Mouse (Mus musculus): ENCODE data around the gene Immp2l. TPM values are rescaled to one million over a fixed set of nuclear protein-coding genes. Genes with fewer than 3 reads are reported as not detected.

The Immp2l gene
- polyA plus RNA-seq, 1 experiment from 2014 or later: 5.0 TPM

GRCm38 (mm10) chr12:41593401-41593800, 569.5 kb downstream of the Immp2l start:
- 77% methylated on average over 5 of the region's 5 CpGs for WGBS
- H3K4me2 ChIP-seq: no peak overlapping the region
- ATAC-seq (ENCODE audit: low FRiP score, low read depth): no peak

DNA sequence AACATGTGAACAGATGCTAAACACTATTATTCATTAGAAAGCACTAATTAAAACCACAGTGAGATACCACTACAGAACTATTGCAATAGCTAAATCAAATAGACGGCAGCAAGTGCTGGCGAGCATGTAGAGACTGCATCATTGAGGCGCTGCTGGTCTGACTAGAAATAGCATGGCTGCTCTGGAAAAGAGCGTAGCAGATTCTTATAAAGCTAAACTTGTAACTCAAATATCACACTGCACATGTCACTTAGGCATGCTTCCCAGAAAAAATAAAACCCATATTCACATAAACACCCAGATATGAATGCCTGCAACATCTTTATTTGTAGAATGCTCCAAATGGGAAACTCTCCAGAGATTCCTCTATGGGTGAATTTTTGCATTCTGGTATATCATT, 570.1 kb downstream of the Immp2l start:
- Histone ChIP-seq H3K9ac (no peak overlapping the region), H3K4me3 (no peak overlapping the region), H3K9me3 (no peaks in the 10 kb centered on the region), H3K27me3 (no peaks in the 10 kb centered on the region), H3K27ac (replicated peaks) (no peak overlapping the region), H3K4me2 (no peak overlapping the region), H3K4me1 (replicated peaks) (no peaks in the 10 kb centered on the region), H3K36me3 (no peaks in the 10 kb centered on the region)
- 90% methylated on average over 4 of the region's 4 CpGs for WGBS
- no peak for ATAC-seq (ENCODE audit: low FRiP score, low read depth)

More at GRCm38 (mm10) chr12:41593401-41593800, 569.5 kb downstream of the Immp2l start:
- H3K9ac ChIP-seq: no peak overlapping the region
- H3K4me1 ChIP-seq (replicated peaks): no peaks in the 10 kb centered on the region
- H3K36me3 ChIP-seq: no peaks in the 10 kb centered on the region
- no peaks in the 10 kb centered on the region for H3K27me3 ChIP-seq
- H3K27ac ChIP-seq (replicated peaks): no peak overlapping the region
- no peaks in the 10 kb centered on the region for H3K9me3 ChIP-seq
- no peak overlapping the region for H3K4me3 ChIP-seq

DNA sequence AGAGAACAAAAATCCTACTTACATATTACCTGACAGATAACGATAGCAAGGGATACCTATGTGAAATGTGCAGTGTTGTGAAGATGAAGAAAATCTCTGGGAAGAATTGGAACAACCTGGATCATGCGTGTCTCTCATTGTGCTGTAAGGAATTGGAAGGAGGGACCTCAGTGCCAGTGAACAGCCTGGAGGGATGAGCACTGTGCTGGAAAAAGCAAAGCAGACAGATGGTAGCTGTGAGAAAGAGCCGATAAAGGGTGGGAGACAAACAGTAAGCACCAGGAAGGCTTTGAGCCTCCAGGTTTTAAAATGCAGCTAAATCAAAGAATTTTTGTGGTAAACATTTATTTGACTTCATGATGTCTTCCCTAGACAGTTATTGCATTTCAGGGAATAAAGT, 591.4 kb downstream of the Immp2l start:
- 72% methylated on average over 3 of the region's 3 CpGs for WGBS
- ATAC-seq (ENCODE audit: low FRiP score, low read depth): peak; percentile 56; the same call in 1 of the 2 replicates
- no peaks in the 10 kb centered on the region for H3K9me3 ChIP-seq

GRCm38 (mm10) chr12:41621341-41621740, 597.5 kb downstream of the Immp2l start:
- no peak for ATAC-seq (ENCODE audit: low FRiP score, low read depth)
- Histone ChIP-seq H3K9ac (no peak overlapping the region), H3K27me3 (no peaks in the 10 kb centered on the region), H3K4me1 (replicated peaks) (no peaks in the 10 kb centered on the region), H3K9me3 (no peaks in the 10 kb centered on the region), H3K4me3 (no peak overlapping the region), H3K36me3 (no peaks in the 10 kb centered on the region), H3K27ac (replicated peaks) (no peak overlapping the region), H3K4me2 (no peak overlapping the region)
- 86% methylated on average over 6 of the region's 6 CpGs for WGBS

More for the DNA sequence above, 591.4 kb downstream of the Immp2l start:
- H3K4me2 ChIP-seq: no peak overlapping the region
- H3K27me3 ChIP-seq: no peaks in the 10 kb centered on the region
- no peaks in the 10 kb centered on the region for H3K36me3 ChIP-seq
- H3K27ac ChIP-seq (replicated peaks): no peak overlapping the region
- H3K4me3 ChIP-seq: no peak overlapping the region
- no peak overlapping the region for H3K9ac ChIP-seq
- no peaks in the 10 kb centered on the region for H3K4me1 ChIP-seq (replicated peaks)

DNA sequence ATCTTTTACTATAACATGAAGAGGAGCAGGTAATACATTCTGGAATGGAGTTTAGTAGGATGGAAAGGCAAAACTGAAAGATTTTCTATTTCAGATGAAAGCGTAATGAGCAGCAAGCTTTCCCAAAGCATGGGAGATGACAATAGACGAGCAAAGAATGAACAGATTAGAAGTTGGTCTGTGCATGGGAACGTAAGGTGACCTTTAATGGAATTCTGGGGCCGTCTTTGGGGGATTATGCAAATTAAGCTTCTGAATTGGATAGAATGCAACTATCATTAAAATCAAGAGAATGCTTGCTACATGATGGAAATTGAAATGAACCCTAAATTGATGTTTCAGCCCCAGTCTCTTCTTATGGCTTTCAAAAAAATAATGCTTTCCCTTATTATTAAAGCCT, 619.4 kb downstream of the Immp2l start:
- H3K9me3 ChIP-seq: no peaks in the 10 kb centered on the region
- 37% methylated on average over 4 of the region's 4 CpGs for WGBS
- no peak overlapping the region for H3K4me2 ChIP-seq
- H3K4me1 ChIP-seq (replicated peaks): peaks cover 9% of the 10 kb centered on the region
- H3K36me3 ChIP-seq: no peaks in the 10 kb centered on the region
- H3K4me3 ChIP-seq: no peak overlapping the region
- no peak overlapping the region for H3K27ac ChIP-seq (replicated peaks)
- no peak overlapping the region for H3K9ac ChIP-seq
- ATAC-seq (ENCODE audit: low FRiP score, low read depth): no peak
- no peaks in the 10 kb centered on the region for H3K27me3 ChIP-seq

DNA sequence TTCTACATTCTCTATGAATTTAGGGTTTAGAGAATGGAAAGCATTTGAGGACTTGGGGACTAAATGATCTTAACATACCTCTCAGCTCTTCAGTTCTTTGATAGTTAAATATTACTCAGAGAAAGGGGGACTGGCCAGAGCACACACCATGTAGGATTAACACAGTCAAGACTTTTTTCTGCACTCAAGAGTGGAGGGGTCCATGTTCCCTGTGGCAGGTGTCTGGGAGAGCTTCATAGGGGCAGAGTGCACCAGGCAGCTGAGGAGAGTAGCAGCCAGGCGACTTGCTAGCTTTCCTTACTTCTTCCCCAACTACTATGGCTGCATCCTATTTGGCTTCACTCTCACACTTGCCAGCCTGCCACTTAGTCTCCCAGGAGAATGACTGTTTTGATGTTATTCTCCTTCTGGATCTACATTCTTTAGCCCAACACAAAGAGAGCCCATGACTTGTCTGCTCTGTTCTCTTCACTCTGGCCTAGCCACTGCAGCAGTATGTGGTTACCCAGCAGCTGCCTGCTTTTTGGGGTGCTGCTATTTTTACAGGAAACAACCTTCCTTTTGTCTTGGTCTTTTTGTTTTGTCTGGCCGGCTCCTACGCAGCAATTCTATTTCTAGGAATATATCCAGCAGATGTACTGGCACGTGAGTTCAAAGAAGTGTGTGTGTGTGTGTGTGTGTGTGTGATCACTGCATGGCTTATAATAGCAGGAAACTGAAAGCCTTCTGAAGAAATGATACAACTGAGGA, 621.1 kb downstream of the Immp2l start:
- Histone ChIP-seq H3K27me3 (no peaks in the 10 kb centered on the region), H3K4me3 (no peak overlapping the region), H3K36me3 (no peaks in the 10 kb centered on the region), H3K9me3 (no peaks in the 10 kb centered on the region), H3K4me1 (replicated peaks) (peaks cover 12% of the 10 kb centered on the region), H3K4me2 (no peak overlapping the region), H3K9ac (no peak overlapping the region), H3K27ac (replicated peaks) (no peak overlapping the region)
- WGBS: 37% methylated on average over 4 of the region's 4 CpGs
- no peak for ATAC-seq (ENCODE audit: low FRiP score, low read depth)

DNA sequence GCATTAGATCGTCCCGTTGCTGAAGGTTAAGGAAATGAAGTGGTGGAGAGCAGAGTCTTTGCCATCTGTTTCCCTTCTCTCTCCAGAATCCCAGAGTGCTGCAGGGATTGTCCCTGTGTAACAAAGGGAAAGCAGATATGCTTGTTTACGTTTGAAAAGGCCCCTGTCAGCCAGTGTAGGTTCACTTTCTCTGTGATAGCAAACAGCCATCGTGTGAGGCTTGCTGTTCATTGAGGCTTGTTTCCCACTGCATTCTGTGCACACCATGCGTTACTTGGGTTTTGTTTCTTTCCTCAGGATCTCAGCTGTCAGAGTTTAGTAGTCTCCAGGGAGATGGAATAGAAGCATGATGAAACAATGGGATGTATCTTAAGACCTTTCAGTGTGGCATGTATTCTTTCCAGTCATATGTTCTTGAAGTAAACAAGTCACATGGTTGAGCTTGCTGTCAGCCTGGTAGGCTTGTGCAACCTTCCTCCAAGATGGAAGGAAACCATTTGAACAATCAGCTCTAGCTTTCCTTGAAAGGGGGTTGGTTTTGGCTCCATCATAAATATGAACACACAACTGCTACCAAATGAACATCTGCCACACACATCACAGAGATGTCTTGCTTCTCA, 623.2 kb downstream of the Immp2l start:
- peak; percentile 61 for ATAC-seq (ENCODE audit: low FRiP score, low read depth)
- Histone ChIP-seq H3K27ac (replicated peaks) (no peak overlapping the region; the same call in 1 of the 2 replicates), H3K27me3 (no peaks in the 10 kb centered on the region), H3K9ac (no peak overlapping the region), H3K36me3 (no peaks in the 10 kb centered on the region), H3K4me1 (replicated peaks) (peaks cover 14% of the 10 kb centered on the region), H3K4me2 (no peak overlapping the region), H3K9me3 (no peaks in the 10 kb centered on the region), H3K4me3 (no peak overlapping the region)
- WGBS: 6% methylated on average over 5 of the region's 5 CpGs

DNA sequence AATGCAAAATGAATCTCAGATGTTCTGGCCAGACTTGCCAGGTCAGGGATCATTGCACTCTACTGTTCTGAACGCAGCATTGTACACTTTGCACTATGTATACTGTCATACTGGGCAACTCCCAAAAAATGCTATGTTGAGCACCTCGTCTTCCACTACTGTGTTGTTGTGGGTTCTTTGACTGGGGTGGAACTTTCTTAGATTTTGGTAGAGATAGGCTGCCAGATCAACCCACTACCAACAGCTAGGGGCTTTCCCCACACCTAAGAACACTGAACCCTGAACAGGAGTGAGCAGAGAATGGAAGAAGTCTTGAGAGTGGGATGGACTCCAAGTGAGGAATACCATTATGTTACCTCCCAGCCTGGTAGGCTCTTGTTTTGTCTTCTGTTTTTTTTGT, 623.8 kb downstream of the Immp2l start:
- no peaks in the 10 kb centered on the region for H3K27me3 ChIP-seq
- H3K27ac ChIP-seq (replicated peaks): no peak overlapping the region
- no peak overlapping the region for H3K4me3 ChIP-seq
- 85% methylated on average over 2 of the region's 2 CpGs for WGBS
- no peak overlapping the region for H3K4me2 ChIP-seq
- ATAC-seq (ENCODE audit: low FRiP score, low read depth): no peak
- no peaks in the 10 kb centered on the region for H3K9me3 ChIP-seq
- no peaks in the 10 kb centered on the region for H3K36me3 ChIP-seq
- no peak overlapping the region for H3K9ac ChIP-seq
- peaks cover 14% of the 10 kb centered on the region for H3K4me1 ChIP-seq (replicated peaks)

GRCm38 (mm10) chr12:41649826-41650541, 626.1 kb downstream of the Immp2l start:
- Histone ChIP-seq H3K4me2 (no peak overlapping the region), H3K27ac (replicated peaks) (0 out of 2 replicates have a peak overlapping the region, but pooled peaks have one; percentile 2), H3K9ac (no peak overlapping the region), H3K4me1 (replicated peaks) (peaks cover 11% of the 10 kb centered on the region), H3K36me3 (no peaks in the 10 kb centered on the region), H3K27me3 (no peaks in the 10 kb centered on the region), H3K4me3 (no peak overlapping the region), H3K9me3 (no peaks in the 10 kb centered on the region)
- WGBS: 33% methylated on average over 8 of the region's 8 CpGs
- ATAC-seq (ENCODE audit: low FRiP score, low read depth): no peak; the same call in 1 of the 2 replicates

- Histone ChIP-seq H3K4me3 (no peak overlapping the region), H3K27ac (replicated peaks) (no peak overlapping the region), H3K4me2 (no peak overlapping the region), H3K4me1 (replicated peaks) (no peaks in the 10 kb centered on the region), H3K9ac (no peak overlapping the region), H3K36me3 (no peaks in the 10 kb centered on the region), H3K27me3 (no peaks in the 10 kb centered on the region), H3K9me3 (no peaks in the 10 kb centered on the region)
- 40% methylated on average over 3 of the region's 3 CpGs for WGBS
- ATAC-seq (ENCODE audit: low FRiP score, low read depth): no peak
Measured at GRCm38 (mm10) chr12:41668280-41668679, 644.4 kb downstream of the Immp2l start.

DNA sequence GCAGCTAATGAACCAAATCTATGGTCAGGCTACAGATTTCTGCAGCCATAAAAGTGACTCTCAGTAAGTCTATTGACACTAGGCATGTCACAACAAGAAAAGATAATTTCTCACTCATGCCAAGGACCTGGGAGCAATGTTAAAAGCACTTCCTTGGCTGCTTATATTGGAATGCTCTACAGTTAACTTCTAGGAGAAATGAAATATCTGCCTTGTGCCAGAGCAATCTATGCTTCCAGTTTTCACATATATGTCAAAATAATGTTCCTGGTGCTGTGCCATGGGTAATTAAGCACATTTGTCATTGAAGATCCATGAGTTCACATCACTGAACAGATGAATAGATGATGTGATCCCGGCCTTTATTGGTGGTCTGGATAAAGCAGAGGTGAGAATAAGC, 645.6 kb downstream of the Immp2l start:
- Histone ChIP-seq H3K9me3 (no peaks in the 10 kb centered on the region), H3K36me3 (no peaks in the 10 kb centered on the region), H3K27me3 (no peaks in the 10 kb centered on the region), H3K27ac (replicated peaks) (no peak overlapping the region), H3K4me1 (replicated peaks) (no peaks in the 10 kb centered on the region), H3K9ac (no peak overlapping the region), H3K4me2 (no peak overlapping the region), H3K4me3 (no peak overlapping the region)
- no peak for ATAC-seq (ENCODE audit: low FRiP score, low read depth)
- 77% methylated on average over 1 of the region's 1 CpGs for WGBS

- no peak overlapping the region for H3K4me2 ChIP-seq
- WGBS: 45% methylated on average over 2 of the region's 2 CpGs
Measured at GRCm38 (mm10) chr12:41674861-41675260, 651.0 kb downstream of the Immp2l start.

More at GRCm38 (mm10) chr12:41674861-41675260, 651.0 kb downstream of the Immp2l start:
- Histone ChIP-seq H3K4me3 (no peak overlapping the region), H3K4me1 (replicated peaks) (no peaks in the 10 kb centered on the region), H3K27me3 (no peaks in the 10 kb centered on the region), H3K9me3 (no peaks in the 10 kb centered on the region), H3K27ac (replicated peaks) (no peak overlapping the region), H3K9ac (no peak overlapping the region), H3K36me3 (no peaks in the 10 kb centered on the region)
- ATAC-seq (ENCODE audit: low FRiP score, low read depth): no peak
